Mouse (Mus musculus) CD4-positive, CD25-positive, alpha-beta regulatory T cell, adult 4 months (primary cell): ENCODE measurements at regions not wholly inside any gene's neighbourhood (a gene's known extent, or its start where the extent isn't known, plus 50 kb on each side); places are given as distances from the start of the nearest gene placed in this dataset.

Source experiments
- ATAC-seq: one replicate; pipeline ENCODE4 v1.8.0; 2017

- ATAC-seq: no peak
These were observed 443.4 kb upstream of the Zmiz1 start for GRCm38 (mm10) chr14:25015288-25016238.

- ATAC-seq: no peak
These were observed 441.1 kb upstream of the Zmiz1 start for GRCm38 (mm10) chr14:25017860-25018259.

- no peak for ATAC-seq
These were observed 439.6 kb upstream of the Zmiz1 start for GRCm38 (mm10) chr14:25019306-25019905.

GRCm38 (mm10) chr14:25022523-25023269, 436.3 kb upstream of the Zmiz1 start:
- no peak for ATAC-seq

- ATAC-seq: no peak
These were observed 435.6 kb upstream of the Zmiz1 start for GRCm38 (mm10) chr14:25023270-25023800.

GRCm38 (mm10) chr14:25025074-25025473, 433.9 kb upstream of the Zmiz1 start:
- no peak for ATAC-seq

GRCm38 (mm10) chr14:25027076-25027475, 431.9 kb upstream of the Zmiz1 start:
- ATAC-seq: no peak

- no peak for ATAC-seq
These were observed 431.1 kb upstream of the Zmiz1 start for GRCm38 (mm10) chr14:25027842-25028241.

GRCm38 (mm10) chr14:25030881-25031280, 428.1 kb upstream of the Zmiz1 start:
- ATAC-seq: no peak

GRCm38 (mm10) chr14:25031756-25032680, 427.0 kb upstream of the Zmiz1 start:
- no peak for ATAC-seq

GRCm38 (mm10) chr14:25032899-25033298, 426.1 kb upstream of the Zmiz1 start:
- ATAC-seq: no peak

- ATAC-seq: no peak
These were observed 416.7 kb upstream of the Zmiz1 start for GRCm38 (mm10) chr14:25042265-25042664.

- no peak for ATAC-seq
These were observed 414.9 kb upstream of the Zmiz1 start for GRCm38 (mm10) chr14:25044106-25044505.

- ATAC-seq: no peak
These were observed 414.1 kb upstream of the Zmiz1 start for GRCm38 (mm10) chr14:25044867-25045266.

GRCm38 (mm10) chr14:25050674-25051251, 408.2 kb upstream of the Zmiz1 start:
- ATAC-seq: no peak

GRCm38 (mm10) chr14:25052175-25052574, 406.8 kb upstream of the Zmiz1 start:
- ATAC-seq: no peak

- no peak for ATAC-seq
These were observed 399.6 kb upstream of the Zmiz1 start for GRCm38 (mm10) chr14:25059351-25059750.

- ATAC-seq: no peak
These were observed 398.7 kb upstream of the Zmiz1 start for GRCm38 (mm10) chr14:25060285-25060684.

GRCm38 (mm10) chr14:25063090-25063489, 395.9 kb upstream of the Zmiz1 start:
- no peak for ATAC-seq

GRCm38 (mm10) chr14:25064190-25064947, 394.6 kb upstream of the Zmiz1 start:
- ATAC-seq: no peak

- no peak for ATAC-seq
These were observed 391.6 kb upstream of the Zmiz1 start for GRCm38 (mm10) chr14:25067435-25067834.
